Mouse (Mus musculus) lung, embryonic 15.5 days (tissue): ENCODE data around the gene Slc24a2. TPM values are rescaled to one million over a fixed set of nuclear protein-coding genes. Genes with fewer than 3 reads are reported as not detected.

Experiments
- ATAC-seq: fragments of 200-750 bp; cut with Nextera tagmentation; 2 replicates; pipeline ENCODE4 v1.8.0; 2017; ENCODE audit warnings: moderate number of reproducible peaks, borderline replicate concordance; ENCODE audit not compliant: low FRiP score, low TSS enrichment; ENCODE audit errors: extremely low read depth
- H3K27ac ChIP-seq: fragments of 300-500 bp; sonication (generic); 2 replicates; pipeline ENCODE4 v1.5.1; 2015; ENCODE audit warnings: moderate library complexity, mild to moderate bottlenecking, inconsistent platforms
- H3K27me3 ChIP-seq: fragments of 300-500 bp; sonication (generic); 2 replicates; pipeline ENCODE4 v1.6.1; 2015; ENCODE audit warnings: inconsistent platforms
- H3K36me3 ChIP-seq: fragments of 300-500 bp; sonication (generic); 2 replicates; pipeline ENCODE4 v1.6.1; 2015; ENCODE audit warnings: inconsistent platforms
- H3K4me1 ChIP-seq: fragments of 300-500 bp; sonication (generic); 2 replicates; pipeline ENCODE4 v1.6.1; 2015; ENCODE audit warnings: inconsistent platforms
- H3K4me2 ChIP-seq: fragments of 300-500 bp; sonication (generic); 2 replicates; pipeline ENCODE4 v1.6.1; 2015; ENCODE audit warnings: inconsistent platforms, mild to moderate bottlenecking, moderate library complexity
- H3K4me3 ChIP-seq: fragments of 300-500 bp; sonication (generic); 2 replicates; pipeline ENCODE4 v1.5.1; 2015; ENCODE audit warnings: mild to moderate bottlenecking, inconsistent platforms
- H3K9ac ChIP-seq: fragments of 300-500 bp; sonication (generic); 2 replicates; pipeline ENCODE4 v1.6.1; 2015; ENCODE audit warnings: inconsistent platforms
- H3K9me3 ChIP-seq: fragments of 300-500 bp; sonication (generic); 2 replicates; pipeline ENCODE4 v1.6.1; 2016; ENCODE audit warnings: inconsistent platforms
- WGBS: fragments of 180-500 bp; shearing (Covaris S2); methylation state at CpG from one replicate; pipeline ENCODE4 v1.1.7; 2015; 5-methylcytosine and 5-hydroxymethylcytosine counted together
- polyA plus RNA-seq: library from polyadenylated mRNA; unstranded; fragments of >200 nt; fragmentation: Nextera tagmentation; extraction: Ambion mirVana; gene quantifications from 2 replicates; pipeline ENCODE4 v1.2.1, GENCODE M21; 2015

Slc24a2 gene
- polyA plus RNA-seq, 1 experiment from 2014 or later = 0.34 TPM

GRCm38 (mm10) chr4:87036507-87036906, 193.8 kb downstream of the Slc24a2 start:
- no peak for ATAC-seq
- no peaks in the 10 kb centered on the region for H3K9me3 ChIP-seq
- no peak overlapping the region for H3K4me2 ChIP-seq
- no peaks in the 10 kb centered on the region for H3K27me3 ChIP-seq
- no peaks in the 10 kb centered on the region for H3K36me3 ChIP-seq
- 57% methylated on average over 5 of the region's 5 CpGs for WGBS
- H3K4me3 ChIP-seq = no peak overlapping the region
- H3K27ac ChIP-seq = no peak overlapping the region
- no peak overlapping the region for H3K9ac ChIP-seq
- H3K4me1 ChIP-seq = no peaks in the 10 kb centered on the region

GRCm38 (mm10) chr4:87035701-87036100, 194.6 kb downstream of the Slc24a2 start:
- Histone ChIP-seq H3K4me1 (no peaks in the 10 kb centered on the region), H3K9me3 (no peaks in the 10 kb centered on the region), H3K4me3 (no peak overlapping the region), H3K27ac (no peak overlapping the region), H3K27me3 (no peaks in the 10 kb centered on the region), H3K9ac (no peak overlapping the region), H3K4me2 (no peak overlapping the region), H3K36me3 (no peaks in the 10 kb centered on the region)
- WGBS = 78% methylated on average over 10 of the region's 10 CpGs
- no peak for ATAC-seq

GRCm38 (mm10) chr4:87032632-87033031, 197.6 kb downstream of the Slc24a2 start:
- no peak for ATAC-seq
- Histone ChIP-seq H3K36me3 (no peaks in the 10 kb centered on the region), H3K4me2 (no peak overlapping the region), H3K9ac (no peak overlapping the region), H3K4me3 (no peak overlapping the region), H3K4me1 (no peaks in the 10 kb centered on the region), H3K27me3 (no peaks in the 10 kb centered on the region), H3K27ac (no peak overlapping the region), H3K9me3 (no peaks in the 10 kb centered on the region)
- 79% methylated on average over 8 of the region's 8 CpGs for WGBS

GRCm38 (mm10) chr4:87031076-87031475, 199.2 kb downstream of the Slc24a2 start:
- H3K9ac ChIP-seq = no peak overlapping the region
- no peak overlapping the region for H3K4me3 ChIP-seq
- no peaks in the 10 kb centered on the region for H3K27me3 ChIP-seq
- WGBS = 76% methylated on average over 2 of the region's 2 CpGs
- no peak overlapping the region for H3K27ac ChIP-seq
- H3K9me3 ChIP-seq = no peaks in the 10 kb centered on the region
- ATAC-seq = no peak
- no peak overlapping the region for H3K4me2 ChIP-seq
- no peaks in the 10 kb centered on the region for H3K4me1 ChIP-seq
- H3K36me3 ChIP-seq = no peaks in the 10 kb centered on the region

GRCm38 (mm10) chr4:87026311-87027151, 203.7 kb downstream of the Slc24a2 start:
- H3K27ac ChIP-seq = no peak overlapping the region
- no peaks in the 10 kb centered on the region for H3K36me3 ChIP-seq
- no peaks in the 10 kb centered on the region for H3K4me1 ChIP-seq
- no peak overlapping the region for H3K4me3 ChIP-seq
- no peak overlapping the region for H3K9ac ChIP-seq
- WGBS = 61% methylated on average over 14 of the region's 14 CpGs
- H3K9me3 ChIP-seq = no peaks in the 10 kb centered on the region
- H3K27me3 ChIP-seq = no peaks in the 10 kb centered on the region
- no peak overlapping the region for H3K4me2 ChIP-seq
- no peak for ATAC-seq

GRCm38 (mm10) chr4:87024556-87024955, 205.7 kb downstream of the Slc24a2 start:
- Histone ChIP-seq H3K27me3 (no peaks in the 10 kb centered on the region), H3K36me3 (no peaks in the 10 kb centered on the region), H3K4me1 (no peaks in the 10 kb centered on the region), H3K27ac (no peak overlapping the region), H3K9ac (no peak overlapping the region), H3K4me2 (no peak overlapping the region), H3K4me3 (no peak overlapping the region), H3K9me3 (no peaks in the 10 kb centered on the region)
- no peak for ATAC-seq
- 64% methylated on average over 8 of the region's 8 CpGs for WGBS

GRCm38 (mm10) chr4:87021542-87021941, 208.7 kb downstream of the Slc24a2 start:
- H3K4me3 ChIP-seq = no peak overlapping the region
- H3K36me3 ChIP-seq = no peaks in the 10 kb centered on the region
- no peaks in the 10 kb centered on the region for H3K4me1 ChIP-seq
- H3K9me3 ChIP-seq = no peaks in the 10 kb centered on the region
- H3K9ac ChIP-seq = no peak overlapping the region
- WGBS = 60% methylated on average over 3 of the region's 3 CpGs
- no peak overlapping the region for H3K4me2 ChIP-seq
- H3K27ac ChIP-seq = no peak overlapping the region
- H3K27me3 ChIP-seq = no peaks in the 10 kb centered on the region
- no peak for ATAC-seq

- WGBS = 61% methylated on average over 13 of the region's 13 CpGs
- no peak overlapping the region for H3K27ac ChIP-seq
- no peaks in the 10 kb centered on the region for H3K9me3 ChIP-seq
- ATAC-seq = no peak
- H3K4me1 ChIP-seq = no peaks in the 10 kb centered on the region
- H3K4me2 ChIP-seq = no peak overlapping the region
- no peak overlapping the region for H3K9ac ChIP-seq
- H3K4me3 ChIP-seq = no peak overlapping the region
- H3K36me3 ChIP-seq = no peaks in the 10 kb centered on the region
- H3K27me3 ChIP-seq = no peaks in the 10 kb centered on the region
These were observed 210.7 kb downstream of the Slc24a2 start for GRCm38 (mm10) chr4:87019486-87020105.

GRCm38 (mm10) chr4:87018073-87018997, 211.9 kb downstream of the Slc24a2 start:
- Histone ChIP-seq H3K27me3 (no peaks in the 10 kb centered on the region), H3K36me3 (no peaks in the 10 kb centered on the region), H3K4me3 (no peak overlapping the region), H3K4me2 (no peak overlapping the region), H3K27ac (no peak overlapping the region), H3K4me1 (no peaks in the 10 kb centered on the region), H3K9ac (no peak overlapping the region), H3K9me3 (no peaks in the 10 kb centered on the region)
- no peak for ATAC-seq
- WGBS = 81% methylated on average over 9 of the region's 9 CpGs

GRCm38 (mm10) chr4:87017464-87017863, 212.8 kb downstream of the Slc24a2 start:
- 55% methylated on average over 3 of the region's 3 CpGs for WGBS
- H3K27me3 ChIP-seq = no peaks in the 10 kb centered on the region
- no peaks in the 10 kb centered on the region for H3K4me1 ChIP-seq
- no peak overlapping the region for H3K27ac ChIP-seq
- no peaks in the 10 kb centered on the region for H3K9me3 ChIP-seq
- H3K4me2 ChIP-seq = no peak overlapping the region
- no peak for ATAC-seq
- H3K36me3 ChIP-seq = no peaks in the 10 kb centered on the region
- no peak overlapping the region for H3K4me3 ChIP-seq
- H3K9ac ChIP-seq = no peak overlapping the region

GRCm38 (mm10) chr4:87015746-87016145, 214.5 kb downstream of the Slc24a2 start:
- no peak overlapping the region for H3K4me2 ChIP-seq
- no peak for ATAC-seq
- no peak overlapping the region for H3K27ac ChIP-seq
- no peaks in the 10 kb centered on the region for H3K9me3 ChIP-seq
- H3K9ac ChIP-seq = no peak overlapping the region
- no peaks in the 10 kb centered on the region for H3K4me1 ChIP-seq
- H3K27me3 ChIP-seq = no peaks in the 10 kb centered on the region
- no peak overlapping the region for H3K4me3 ChIP-seq
- 64% methylated on average over 4 of the region's 4 CpGs for WGBS
- no peaks in the 10 kb centered on the region for H3K36me3 ChIP-seq
